Mouse (Mus musculus): ENCODE measurements around the gene Bmf.

DNA sequence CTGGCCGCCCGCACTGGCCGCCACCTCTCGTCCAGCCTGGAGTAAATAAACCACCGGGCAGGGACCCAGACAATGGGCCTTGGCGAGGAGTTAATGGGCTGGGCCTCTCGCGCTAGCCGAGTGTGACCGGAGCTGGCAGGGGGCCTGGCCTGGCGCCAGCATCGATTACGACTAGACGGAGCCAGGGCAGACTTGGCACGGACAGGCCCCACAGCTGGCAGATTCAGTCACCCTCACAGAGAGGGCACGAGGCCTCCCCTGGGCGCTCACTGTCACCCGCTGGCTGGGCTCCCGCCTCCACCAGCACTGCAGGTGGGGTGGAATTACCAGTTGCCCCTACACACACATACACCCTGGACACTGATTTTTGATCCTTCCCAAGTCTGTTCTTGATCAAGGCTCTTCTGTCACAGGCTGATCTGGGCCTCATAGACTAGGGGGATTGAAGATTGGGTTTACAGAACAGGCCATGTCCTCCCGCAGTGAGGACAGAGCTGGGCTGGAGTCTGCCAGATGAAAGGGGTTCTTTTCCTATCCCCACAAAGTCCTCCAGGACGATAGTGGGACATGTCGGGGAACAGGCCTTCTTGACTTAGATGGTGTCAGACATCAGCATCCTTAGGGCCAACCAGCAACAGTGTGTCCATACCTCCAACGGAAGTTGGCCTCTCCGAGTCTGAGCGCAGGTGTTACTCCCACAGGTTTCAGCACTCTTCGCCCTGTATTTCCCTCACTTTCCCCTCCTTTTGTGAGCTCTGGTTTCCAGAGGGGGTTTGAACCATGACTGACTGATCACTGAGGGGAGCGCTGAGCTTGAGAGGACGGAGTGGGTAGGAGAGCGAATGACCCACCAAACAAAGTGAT is 38.8 kb downstream of the Bmf start:
- TF ChIP-seq GATA1 (IDR thresholded peaks at IDR 0.05; ENCODE audit: borderline replicate concordance, low read length) = no peak
- TF ChIP-seq FLI1 (IDR thresholded peaks at IDR 0.05; ENCODE audit: low read length) = no peak
